Mouse (Mus musculus): ENCODE results near the gene Acsl3. TPM values are rescaled to one million over a fixed set of nuclear protein-coding genes. Genes with fewer than 3 reads are reported as not detected.

Acsl3 gene
- total RNA-seq, 2 experiments from 2014 or later: 4.3 to 5.4 TPM

GRCm38 (mm10) chr1:78734261-78735000 lies 76.8 kb downstream of the Acsl3 start:
- intact Hi-C loops (cut with DNase I): no loop called here
- DNase-seq: no peak

DNA sequence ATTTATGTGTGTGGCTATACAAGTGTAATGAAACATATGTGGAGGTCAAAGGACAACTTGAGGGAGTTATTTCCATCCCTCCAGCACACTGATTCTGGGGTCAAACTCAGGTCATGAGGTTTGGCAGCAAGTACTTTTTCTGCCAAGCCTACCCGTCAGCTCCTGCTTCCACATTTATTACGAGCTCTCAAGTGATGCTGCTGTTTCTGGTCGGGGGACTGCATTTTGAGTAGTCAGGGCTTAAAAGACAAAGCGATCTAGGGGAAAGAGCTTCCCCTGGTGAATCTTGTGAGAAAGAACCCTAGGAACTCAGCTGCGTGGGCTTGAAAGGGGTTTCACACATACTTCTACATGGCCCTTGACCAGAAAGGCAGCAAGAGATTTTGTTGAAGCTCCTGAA lies 80.0 kb downstream of the Acsl3 start:
- intact Hi-C loops (cut with DNase I): no loop called here

DNA sequence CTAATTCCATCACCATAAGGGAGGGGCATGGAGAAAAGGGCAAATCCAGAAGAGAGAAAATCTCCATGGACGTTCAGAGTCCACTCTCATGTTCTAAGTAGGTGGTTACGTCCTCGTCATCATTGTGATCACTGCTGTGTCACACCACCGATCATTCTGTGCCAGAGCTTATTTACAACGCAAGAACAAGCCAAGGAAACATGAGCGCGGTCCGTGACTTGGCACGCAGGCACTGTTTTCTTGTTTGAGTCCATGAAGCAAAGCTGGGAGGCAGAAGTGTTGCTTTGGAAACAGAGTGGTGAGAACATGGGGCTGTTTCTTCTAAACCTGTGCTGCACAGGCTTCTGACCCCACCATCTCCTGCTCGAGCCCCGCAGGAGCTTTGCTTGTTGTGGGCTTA lies 83.1 kb downstream of the Acsl3 start:
- no peak for DNase-seq
- intact Hi-C loops (cut with DNase I): no loop called here

More for the DNA sequence above, 80.0 kb downstream of the Acsl3 start:
- no peak for DNase-seq

GRCm38 (mm10) chr1:78742198-78742597 lies 84.6 kb downstream of the Acsl3 start:
- intact Hi-C loops (cut with DNase I): no loop called here
- no peak for DNase-seq

DNA sequence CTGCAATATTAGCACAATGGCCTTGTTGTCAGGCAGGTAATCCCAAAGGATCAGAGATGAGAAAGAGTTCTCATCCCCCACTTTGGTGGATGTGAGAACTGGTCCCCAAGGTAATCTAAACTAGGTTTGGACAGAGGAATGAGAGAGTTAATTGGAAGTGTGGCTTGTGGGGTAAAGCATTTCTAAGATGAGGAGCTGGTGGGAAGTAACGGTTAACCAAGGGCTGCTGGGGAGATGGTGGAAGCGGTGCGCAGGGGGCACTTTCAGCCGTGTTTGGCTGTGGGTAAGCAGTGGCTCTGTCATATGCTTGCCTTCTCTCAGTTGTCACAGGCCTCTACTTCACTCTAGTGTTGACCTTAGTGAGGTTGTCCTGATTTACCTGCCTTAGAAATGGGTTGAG lies 85.7 kb downstream of the Acsl3 start:
- DNase-seq: no peak
- intact Hi-C loops (cut with DNase I): no loop called here

GRCm38 (mm10) chr1:78745230-78745777 lies 87.7 kb downstream of the Acsl3 start:
- DNase-seq: peak; percentile 48 to 51
- intact Hi-C loops (cut with DNase I): loop anchor here (5.0 kb wide), 1 partner anchor 72 kb away; the partner anchor contains the start of gene Kcne4

Other genes starting within 250 kb of the Acsl3 start
- 10 to 100 TPM; 49.0 to 50.0 TPM for gene Farsb, start 168.9 kb upstream of the Acsl3 start, total RNA-seq (2021)
- gene Mogat1, start 146.8 kb upstream of the Acsl3 start, total RNA-seq (2021): not detected
- gene BC035947, start 145.7 kb upstream of the Acsl3 start, total RNA-seq (2021): not detected
- gene Utp14b, start 213 bp downstream of the Acsl3 start, total RNA-seq (2021): 1 to 10 TPM in 1 of 2 experiments, under 1 TPM in 1; 0.98 to 1.1 TPM
- 1 to 10 TPM; 1.5 TPM for gene Kcne4, start 158.9 kb downstream of the Acsl3 start, total RNA-seq (2021)

All from heart, postnatal 36 days (tissue).